Mouse (Mus musculus): ENCODE data around the gene Ankrd44. TPM values are rescaled to one million over a fixed set of nuclear protein-coding genes. Genes with fewer than 3 reads are reported as not detected.

Gene Ankrd44
- polyA plus RNA-seq, 1 experiment from 2014 or later: 4.8 TPM

DNA sequence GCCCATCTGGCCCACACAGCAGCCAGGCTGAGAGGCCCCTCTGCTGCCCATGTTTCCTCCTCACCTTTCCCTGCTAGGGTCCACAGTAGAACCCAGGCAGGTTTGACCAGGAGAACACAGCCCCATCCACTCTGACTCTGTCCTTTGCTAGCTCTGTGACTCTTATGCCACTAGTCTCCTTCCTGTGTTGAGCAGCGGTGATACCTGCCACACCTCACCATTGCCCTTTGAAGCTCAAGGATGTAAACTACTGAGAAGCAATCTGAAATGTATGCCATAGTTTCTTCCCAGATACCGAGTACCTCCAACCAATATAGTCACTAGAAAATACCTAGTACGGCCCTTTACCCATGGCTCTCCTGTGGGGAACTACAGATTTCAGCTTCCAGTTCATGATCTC is 60.1 kb downstream of the Ankrd44 start:
- Histone ChIP-seq H3K4me3 (ENCODE audit: low read depth, low read length) (no peak overlapping the region), H3K9ac (ENCODE audit: low read depth, low read length) (no peak overlapping the region), H3K4me2 (ENCODE audit: low read depth, low read length) (no peak overlapping the region), H3K36me3 (ENCODE audit: control insufficient read depth, insufficient read depth) (no peaks in the 10 kb centered on the region), H3K4me1 (ENCODE audit: control insufficient read depth, low read depth, low read length) (peaks cover 18% of the 10 kb centered on the region), H3K27ac (ENCODE audit: low read length) (no peak overlapping the region), H3K27me3 (ENCODE audit: control insufficient read depth, insufficient read depth, low read depth, low read length) (no peaks in the 10 kb centered on the region), H3K9me3 (replicated peaks; ENCODE audit: control insufficient read depth, low read length) (no peaks in the 10 kb centered on the region)
- no peak for ATAC-seq (ENCODE audit: low read depth)
- 57% methylated on average over 3 of the region's 3 CpGs for WGBS (ENCODE audit: insufficient replicate concordance)

- H3K4me2 ChIP-seq (ENCODE audit: low read depth, low read length): no peak overlapping the region
- H3K27me3 ChIP-seq (ENCODE audit: control insufficient read depth, insufficient read depth, low read depth, low read length): no peaks in the 10 kb centered on the region
- peaks cover 18% of the 10 kb centered on the region for H3K4me1 ChIP-seq (ENCODE audit: control insufficient read depth, low read depth, low read length)
- WGBS (ENCODE audit: insufficient replicate concordance): 38% methylated on average over 7 of the region's 7 CpGs
- no peaks in the 10 kb centered on the region for H3K9me3 ChIP-seq (replicated peaks; ENCODE audit: control insufficient read depth, low read length)
- no peak for ATAC-seq (ENCODE audit: low read depth)
- no peak overlapping the region for H3K4me3 ChIP-seq (ENCODE audit: low read depth, low read length)
- no peak overlapping the region for H3K9ac ChIP-seq (ENCODE audit: low read depth, low read length)
- no peaks in the 10 kb centered on the region for H3K36me3 ChIP-seq (ENCODE audit: control insufficient read depth, insufficient read depth)
- no peak overlapping the region for H3K27ac ChIP-seq (ENCODE audit: low read length)
These were observed 61.1 kb downstream of the Ankrd44 start for GRCm38 (mm10) chr1:54864928-54865652.

DNA sequence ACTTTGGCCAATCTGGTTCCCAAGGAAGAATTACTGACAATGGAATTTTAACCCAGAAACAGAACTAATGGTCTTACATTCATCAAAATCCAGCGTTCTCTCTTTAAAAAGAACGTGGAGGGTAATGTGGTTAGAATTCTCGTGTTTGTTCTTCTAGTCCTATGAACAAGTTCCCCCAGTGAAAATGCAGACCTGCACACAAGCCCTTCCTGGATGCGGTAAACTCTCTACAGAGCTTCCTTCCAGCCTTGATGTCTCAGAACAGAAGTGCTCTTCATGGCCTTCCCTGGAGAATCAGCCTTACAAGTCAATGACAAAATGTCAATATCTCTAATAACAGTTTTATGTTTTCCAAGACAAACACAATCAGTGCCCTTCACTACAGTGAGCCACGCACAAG is 65.8 kb downstream of the Ankrd44 start:
- Histone ChIP-seq H3K4me1 (ENCODE audit: control insufficient read depth, low read depth, low read length) (peaks cover 5% of the 10 kb centered on the region), H3K4me3 (ENCODE audit: low read depth, low read length) (no peak overlapping the region), H3K9me3 (replicated peaks; ENCODE audit: control insufficient read depth, low read length) (no peaks in the 10 kb centered on the region), H3K9ac (ENCODE audit: low read depth, low read length) (no peak overlapping the region), H3K4me2 (ENCODE audit: low read depth, low read length) (no peak overlapping the region), H3K36me3 (ENCODE audit: control insufficient read depth, insufficient read depth) (no peaks in the 10 kb centered on the region), H3K27ac (ENCODE audit: low read length) (no peak overlapping the region), H3K27me3 (ENCODE audit: control insufficient read depth, insufficient read depth, low read depth, low read length) (no peaks in the 10 kb centered on the region)
- WGBS (ENCODE audit: insufficient replicate concordance): 49% methylated on average over 5 of the region's 5 CpGs
- ATAC-seq (ENCODE audit: low read depth): no peak

DNA sequence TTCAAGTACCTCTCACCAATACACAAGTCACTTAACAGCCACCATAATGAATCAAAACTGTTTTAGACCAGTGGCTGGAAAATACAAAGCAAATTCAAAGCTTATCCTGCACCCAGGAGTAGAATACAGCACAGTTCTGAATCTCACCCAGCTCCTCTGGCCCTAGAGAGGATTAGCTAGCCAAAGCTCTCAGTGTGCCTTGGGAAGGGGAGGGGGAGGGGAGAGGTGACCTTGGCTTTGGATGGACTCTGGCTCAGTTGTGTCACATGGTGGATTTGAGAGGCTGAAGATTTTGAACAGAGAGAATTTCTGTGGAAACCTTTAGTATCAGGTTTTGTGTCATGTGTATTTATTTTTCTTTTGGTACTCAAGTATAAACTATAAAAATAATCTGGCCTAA is 66.3 kb downstream of the Ankrd44 start:
- Histone ChIP-seq H3K4me3 (ENCODE audit: low read depth, low read length) (no peak overlapping the region), H3K4me1 (ENCODE audit: control insufficient read depth, low read depth, low read length) (peaks cover 5% of the 10 kb centered on the region), H3K27me3 (ENCODE audit: control insufficient read depth, insufficient read depth, low read depth, low read length) (no peaks in the 10 kb centered on the region), H3K4me2 (ENCODE audit: low read depth, low read length) (no peak overlapping the region), H3K27ac (ENCODE audit: low read length) (no peak overlapping the region), H3K9me3 (replicated peaks; ENCODE audit: control insufficient read depth, low read length) (no peaks in the 10 kb centered on the region), H3K9ac (ENCODE audit: low read depth, low read length) (no peak overlapping the region), H3K36me3 (ENCODE audit: control insufficient read depth, insufficient read depth) (no peaks in the 10 kb centered on the region)
- ATAC-seq (ENCODE audit: low read depth): no peak

GRCm38 (mm10) chr1:54858898-54859297 is 67.3 kb downstream of the Ankrd44 start:
- H3K27me3 ChIP-seq (ENCODE audit: control insufficient read depth, insufficient read depth, low read depth, low read length): no peaks in the 10 kb centered on the region
- no peak overlapping the region for H3K27ac ChIP-seq (ENCODE audit: low read length)
- H3K9me3 ChIP-seq (replicated peaks; ENCODE audit: control insufficient read depth, low read length): no peaks in the 10 kb centered on the region
- no peak overlapping the region for H3K4me3 ChIP-seq (ENCODE audit: low read depth, low read length)
- H3K9ac ChIP-seq (ENCODE audit: low read depth, low read length): no peak overlapping the region
- H3K36me3 ChIP-seq (ENCODE audit: control insufficient read depth, insufficient read depth): no peaks in the 10 kb centered on the region
- ATAC-seq (ENCODE audit: low read depth): no peak
- peaks cover 2% of the 10 kb centered on the region for H3K4me1 ChIP-seq (ENCODE audit: control insufficient read depth, low read depth, low read length)
- WGBS (ENCODE audit: insufficient replicate concordance): 78% methylated on average over 2 of the region's 2 CpGs
- H3K4me2 ChIP-seq (ENCODE audit: low read depth, low read length): no peak overlapping the region

GRCm38 (mm10) chr1:54856502-54856901 is 69.7 kb downstream of the Ankrd44 start:
- Histone ChIP-seq H3K9me3 (replicated peaks; ENCODE audit: control insufficient read depth, low read length) (no peaks in the 10 kb centered on the region), H3K4me2 (ENCODE audit: low read depth, low read length) (no peak overlapping the region), H3K4me1 (ENCODE audit: control insufficient read depth, low read depth, low read length) (peaks cover under 1% of the 10 kb centered on the region; the same call in 1 of the 2 replicates), H3K36me3 (ENCODE audit: control insufficient read depth, insufficient read depth) (no peaks in the 10 kb centered on the region), H3K27me3 (ENCODE audit: control insufficient read depth, insufficient read depth, low read depth, low read length) (no peaks in the 10 kb centered on the region), H3K9ac (ENCODE audit: low read depth, low read length) (no peak overlapping the region), H3K27ac (ENCODE audit: low read length) (no peak overlapping the region), H3K4me3 (ENCODE audit: low read depth, low read length) (no peak overlapping the region)
- ATAC-seq (ENCODE audit: low read depth): no peak
- 76% methylated on average over 7 of the region's 7 CpGs for WGBS (ENCODE audit: insufficient replicate concordance)

GRCm38 (mm10) chr1:54855970-54856369 is 70.2 kb downstream of the Ankrd44 start:
- Histone ChIP-seq H3K9me3 (replicated peaks; ENCODE audit: control insufficient read depth, low read length) (no peaks in the 10 kb centered on the region), H3K4me2 (ENCODE audit: low read depth, low read length) (no peak overlapping the region), H3K9ac (ENCODE audit: low read depth, low read length) (no peak overlapping the region), H3K4me1 (ENCODE audit: control insufficient read depth, low read depth, low read length) (peaks cover 4% of the 10 kb centered on the region; the same call in 1 of the 2 replicates), H3K36me3 (ENCODE audit: control insufficient read depth, insufficient read depth) (no peaks in the 10 kb centered on the region), H3K4me3 (ENCODE audit: low read depth, low read length) (no peak overlapping the region), H3K27me3 (ENCODE audit: control insufficient read depth, insufficient read depth, low read depth, low read length) (no peaks in the 10 kb centered on the region), H3K27ac (ENCODE audit: low read length) (no peak overlapping the region)
- no peak for ATAC-seq (ENCODE audit: low read depth)
- 54% methylated on average over 3 of the region's 3 CpGs for WGBS (ENCODE audit: insufficient replicate concordance)

DNA sequence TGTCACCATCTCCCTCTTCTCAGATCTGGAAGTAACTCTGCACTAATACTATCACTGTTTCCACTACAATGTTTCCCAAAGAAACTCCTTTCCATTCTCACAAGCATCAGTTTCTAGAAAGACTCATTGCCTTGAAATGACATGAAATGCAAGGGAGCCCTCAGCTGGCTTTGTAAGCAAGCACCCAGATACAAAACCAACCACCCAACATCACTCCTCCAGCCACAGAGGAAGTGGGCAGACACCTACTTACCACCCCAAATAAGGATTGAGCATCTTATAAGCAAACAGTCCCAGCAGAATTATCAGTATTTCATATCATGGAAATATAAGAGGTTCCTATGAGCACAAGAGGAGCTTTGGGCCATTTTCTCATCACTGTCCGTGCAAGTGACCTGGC is 71.8 kb downstream of the Ankrd44 start:
- Histone ChIP-seq H3K9ac (ENCODE audit: low read depth, low read length) (no peak overlapping the region), H3K36me3 (ENCODE audit: control insufficient read depth, insufficient read depth) (no peaks in the 10 kb centered on the region), H3K9me3 (replicated peaks; ENCODE audit: control insufficient read depth, low read length) (no peaks in the 10 kb centered on the region), H3K27ac (ENCODE audit: low read length) (no peak overlapping the region), H3K4me3 (ENCODE audit: low read depth, low read length) (no peak overlapping the region), H3K4me2 (ENCODE audit: low read depth, low read length) (no peak overlapping the region), H3K4me1 (ENCODE audit: control insufficient read depth, low read depth, low read length) (peaks cover 4% of the 10 kb centered on the region; the same call in 1 of the 2 replicates), H3K27me3 (ENCODE audit: control insufficient read depth, insufficient read depth, low read depth, low read length) (no peaks in the 10 kb centered on the region)
- no peak for ATAC-seq (ENCODE audit: low read depth)
- WGBS (ENCODE audit: insufficient replicate concordance): 58% methylated on average over 1 of the region's 1 CpGs

GRCm38 (mm10) chr1:54853311-54854000 is 72.7 kb downstream of the Ankrd44 start:
- Histone ChIP-seq H3K4me2 (ENCODE audit: low read depth, low read length) (no peak overlapping the region), H3K36me3 (ENCODE audit: control insufficient read depth, insufficient read depth) (no peaks in the 10 kb centered on the region), H3K4me3 (ENCODE audit: low read depth, low read length) (no peak overlapping the region), H3K9ac (ENCODE audit: low read depth, low read length) (no peak overlapping the region), H3K9me3 (replicated peaks; ENCODE audit: control insufficient read depth, low read length) (no peaks in the 10 kb centered on the region), H3K27ac (ENCODE audit: low read length) (no peak overlapping the region), H3K4me1 (ENCODE audit: control insufficient read depth, low read depth, low read length) (peaks cover 4% of the 10 kb centered on the region; the same call in 1 of the 2 replicates), H3K27me3 (ENCODE audit: control insufficient read depth, insufficient read depth, low read depth, low read length) (no peaks in the 10 kb centered on the region)
- ATAC-seq (ENCODE audit: low read depth): peak; percentile 68
- 63% methylated on average over 11 of the region's 11 CpGs for WGBS (ENCODE audit: insufficient replicate concordance)

All from liver, embryonic 16.5 days (tissue).